Mouse (Mus musculus): ENCODE data around the gene Chrne.

DNA sequence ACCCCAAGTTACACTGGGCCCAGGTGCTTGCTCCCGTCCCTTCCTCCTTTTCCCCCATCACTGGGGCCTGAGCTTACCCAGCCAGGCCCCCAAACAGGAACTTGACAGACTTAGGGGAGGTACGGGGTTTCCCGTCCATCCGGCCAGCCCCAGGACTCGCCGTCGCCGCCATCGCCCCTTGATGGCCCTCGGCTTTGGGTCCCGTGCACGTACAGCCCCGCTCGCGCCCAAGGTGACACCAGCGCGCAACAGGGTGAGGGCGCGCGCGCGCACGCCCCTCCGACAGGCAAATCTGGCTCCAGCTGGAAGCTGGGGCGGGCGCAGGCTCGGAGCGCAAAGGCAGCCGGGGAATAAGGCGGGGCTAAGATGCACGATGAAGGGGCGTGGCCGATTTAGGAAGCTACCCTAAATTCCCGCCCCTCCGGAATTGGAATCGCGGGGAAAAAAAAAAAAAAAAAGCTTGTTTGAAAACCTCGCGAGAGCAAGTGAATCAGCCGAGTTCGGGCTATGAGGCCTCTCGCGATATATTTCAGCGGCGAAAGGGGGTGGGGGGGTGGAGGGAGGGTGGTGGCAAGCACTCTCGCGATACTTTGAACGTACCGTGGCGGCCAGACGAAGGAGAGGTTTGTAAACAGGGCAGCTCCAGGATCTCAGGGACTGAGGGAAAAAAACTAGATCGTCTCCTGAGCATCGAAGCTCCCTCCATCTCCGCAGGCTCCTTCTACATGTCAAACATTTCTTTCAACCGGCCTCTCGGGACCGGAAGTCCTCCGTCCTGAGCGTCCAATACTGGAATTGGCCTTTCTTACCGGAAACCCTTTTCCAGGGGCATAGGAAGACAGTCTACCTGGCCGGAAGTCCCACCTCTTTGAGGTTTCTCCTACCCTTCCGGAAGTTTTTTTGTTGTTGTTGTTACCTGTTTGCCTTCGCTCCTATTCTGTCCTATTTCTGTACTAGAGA, 28.0 kb upstream of the Chrne start, which contains the start of the genes Rnf167 and Slc25a11:
- TF ChIP-seq CTCF (conservative IDR thresholded peaks at IDR 0.05; ENCODE audit: low read length) (no peak), NANOG (IDR thresholded peaks at IDR 0.05; ENCODE audit: borderline replicate concordance, low read length) (no peak)

Data from E14TG2a.4 (cell line).